Mouse (Mus musculus) cortical plate, adult 2 months (tissue): Measurements from ENCODE around the gene Hspb9. TPM values are rescaled to one million over a fixed set of nuclear protein-coding genes. Genes with fewer than 3 reads are reported as not detected.

Source experiments
- H3K27ac ChIP-seq: fragments of 200-500 bp; 2 replicates; pipeline ENCODE4 v1.5.1; 2012; ENCODE audit warnings: low read length, control low read depth, inconsistent platforms; ENCODE audit not compliant: insufficient read depth
- H3K4me1 ChIP-seq: fragments of 200-500 bp; 2 replicates; pipeline ENCODE4 v1.6.1; 2011; ENCODE audit warnings: low read length; ENCODE audit not compliant: control insufficient read depth, insufficient read depth
- H3K4me3 ChIP-seq: fragments of 200-500 bp; 2 replicates; pipeline ENCODE4 v1.5.1; 2011; ENCODE audit warnings: mild to moderate bottlenecking, low read length, control low read depth; ENCODE audit not compliant: insufficient read depth
- CTCF ChIP-seq: fragments of 200-500 bp; IDR thresholded peaks from 2 replicates; pipeline ENCODE4 v1.5.1; 2011; ENCODE audit warnings: mild to moderate bottlenecking, control low read depth, low read length; ENCODE audit not compliant: insufficient read depth; ENCODE audit errors: extremely low read depth
- POLR2A ChIP-seq: fragments of 200-500 bp; IDR thresholded peaks from 2 replicates; pipeline ENCODE4 v1.6.1; 2011; ENCODE audit warnings: mild to moderate bottlenecking, low read length, control low read depth; ENCODE audit not compliant: insufficient read depth; ENCODE audit errors: extremely low read depth
- polyA plus RNA-seq: library from polyadenylated mRNA; depleted of rRNA; stranded (reverse); fragments of >200 nt; gene quantifications from 2 replicates; pipeline ENCODE4 v1.2.3, GENCODE M21; 2012; rRNA removed

Hspb9 gene
- 0.19 TPM in 1 of 2 replicates, not detected in the other for polyA plus RNA-seq

DNA sequence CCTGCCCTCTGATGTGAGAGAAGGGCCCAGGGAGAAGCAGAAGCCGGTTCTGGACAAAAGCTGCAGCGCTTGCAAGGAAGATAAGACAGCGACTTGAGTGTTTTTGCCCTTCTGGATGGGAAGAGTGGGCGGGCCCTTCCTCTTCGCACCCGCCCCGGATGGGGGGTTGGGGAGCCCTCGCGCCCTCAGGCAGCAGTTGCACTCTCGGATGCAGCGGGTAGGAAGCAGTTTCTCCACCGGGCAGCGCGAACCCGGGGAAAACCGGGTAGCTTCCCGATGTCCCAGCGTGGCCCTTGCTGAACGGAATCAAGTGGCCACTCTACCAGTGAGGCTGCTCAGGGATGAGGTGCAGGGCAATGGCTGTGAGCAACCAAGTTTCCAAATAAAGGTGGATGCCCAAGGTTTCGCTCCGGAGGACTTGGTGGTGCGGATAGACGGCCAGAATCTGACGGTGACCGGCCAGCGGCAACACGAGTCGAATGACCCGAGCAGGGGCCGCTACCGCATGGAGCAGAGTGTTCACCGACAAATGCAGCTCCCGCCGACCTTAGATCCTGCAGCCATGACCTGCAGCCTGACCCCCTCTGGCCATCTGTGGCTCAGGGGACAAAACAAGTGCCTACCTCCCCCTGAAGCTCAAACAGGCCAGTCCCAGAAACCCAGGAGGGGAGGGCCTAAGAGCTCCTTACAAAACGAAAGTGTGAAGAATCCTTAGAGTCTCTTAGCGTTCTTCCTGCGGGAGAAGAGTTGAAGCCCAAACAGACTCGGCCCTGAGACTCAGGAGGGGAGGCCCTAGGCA is at the start of gene Hspb9:
Hspb9 (plus strand) TSS at position 116 of the 799 bp plus-strand sequence.
- Histone ChIP-seq H3K27ac (peak within 1 kb of the TSS; percentile 27; the same call in 1 of the 2 replicates), H3K4me1 (peaks cover 7% of the 10 kb centered on the region), H3K4me3 (peak within 1 kb of the TSS; percentile 1; the same call in 1 of the 2 replicates)
- TF ChIP-seq CTCF (no peak), POLR2A (peak; percentile 37; the same call in 1 of the 2 replicates)

DNA sequence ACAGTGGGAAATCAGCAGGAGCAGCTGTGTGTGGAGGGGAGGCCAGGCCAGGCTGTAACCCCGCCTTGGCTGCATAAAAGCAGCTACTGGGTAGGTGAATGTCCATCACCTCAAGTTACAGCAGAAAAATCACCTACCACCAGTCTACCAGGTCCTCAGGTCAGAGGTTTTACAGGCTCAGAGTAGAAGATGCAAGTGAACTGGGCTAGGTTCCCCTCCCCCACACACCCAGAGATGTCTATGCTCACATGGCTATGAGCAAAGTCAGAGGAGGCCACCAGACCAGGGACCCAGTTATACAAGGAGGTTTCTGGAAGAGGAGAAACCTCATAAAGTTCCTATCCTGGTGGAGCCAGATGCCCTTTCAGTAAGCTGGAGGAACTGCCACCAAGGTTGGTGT is 42.6 kb upstream of the Hspb9 start:
- TF ChIP-seq POLR2A (no peak), CTCF (no peak)
- Histone ChIP-seq H3K4me1 (no peaks in the 10 kb centered on the region), H3K27ac (no peak overlapping the region), H3K4me3 (no peak overlapping the region)

DNA sequence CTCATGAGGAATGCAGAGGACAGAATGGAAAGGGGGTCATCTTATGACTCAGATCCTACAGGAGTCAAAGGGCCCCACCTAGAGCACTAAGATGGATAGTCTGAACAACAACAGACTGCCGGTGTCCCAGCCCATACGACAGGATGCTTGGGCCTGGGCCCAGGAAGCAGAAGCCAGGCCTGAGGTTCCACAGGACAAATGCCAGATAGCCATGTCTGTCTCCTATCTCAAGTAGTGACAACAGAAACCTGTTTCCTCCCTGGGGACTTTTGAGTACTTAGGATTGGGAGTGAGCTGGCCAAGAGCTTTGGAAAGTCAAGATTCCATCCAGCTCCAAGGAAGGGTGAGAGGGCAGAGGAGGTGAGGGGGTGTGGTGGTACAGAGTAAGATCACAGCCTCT is 41.7 kb upstream of the Hspb9 start:
- no peaks in the 10 kb centered on the region for H3K4me1 ChIP-seq
- no peak overlapping the region for H3K27ac ChIP-seq
- H3K4me3 ChIP-seq = no peak overlapping the region
- TF ChIP-seq CTCF (no peak), POLR2A (no peak)

DNA sequence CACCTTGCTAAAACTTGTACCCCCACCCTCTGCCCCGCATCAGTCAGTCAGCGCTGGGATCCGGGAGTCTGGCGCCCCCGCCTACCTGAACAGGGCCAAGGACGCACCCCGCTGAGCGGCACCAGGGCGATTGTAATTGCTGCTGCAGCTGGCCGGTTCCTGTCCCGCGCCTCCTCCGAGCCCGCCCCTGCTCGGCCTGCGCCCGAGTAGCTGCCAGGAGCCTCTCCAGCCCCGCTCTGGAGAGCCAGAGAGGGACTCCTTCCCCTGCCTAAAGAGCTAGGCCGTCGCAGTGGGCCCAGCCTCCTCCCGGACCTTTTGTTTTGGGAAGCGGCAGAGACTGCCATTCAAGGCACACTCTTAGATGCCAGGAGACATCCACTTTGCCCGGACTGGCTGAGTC is 40.5 kb upstream of the Hspb9 start:
- Histone ChIP-seq H3K4me3 (no peak overlapping the region), H3K4me1 (no peaks in the 10 kb centered on the region), H3K27ac (no peak overlapping the region)
- no peak for TF ChIP-seq CTCF
- TF ChIP-seq POLR2A = no peak

DNA sequence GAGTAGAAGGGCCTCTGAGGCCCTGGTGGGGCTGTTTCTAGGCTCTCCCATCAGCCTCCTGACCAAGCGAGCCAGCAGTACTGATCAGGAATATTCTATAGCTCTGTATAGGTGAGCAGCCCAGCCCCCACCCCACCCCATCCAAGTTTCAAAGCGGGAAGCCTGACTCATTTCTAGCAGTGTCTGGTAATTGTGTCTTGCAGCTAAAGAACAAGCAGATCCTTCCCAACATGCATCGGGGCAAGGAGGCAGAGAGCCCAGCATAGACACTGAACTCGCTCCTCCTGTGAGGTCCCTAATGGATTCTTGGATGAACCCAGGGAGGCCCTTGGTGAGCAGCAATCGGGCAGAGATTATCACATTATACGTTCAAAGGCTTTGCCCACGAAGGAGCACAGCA is 35.8 kb upstream of the Hspb9 start:
- TF ChIP-seq CTCF (no peak), POLR2A (no peak)
- Histone ChIP-seq H3K27ac (no peak overlapping the region), H3K4me1 (no peaks in the 10 kb centered on the region), H3K4me3 (no peak overlapping the region)

DNA sequence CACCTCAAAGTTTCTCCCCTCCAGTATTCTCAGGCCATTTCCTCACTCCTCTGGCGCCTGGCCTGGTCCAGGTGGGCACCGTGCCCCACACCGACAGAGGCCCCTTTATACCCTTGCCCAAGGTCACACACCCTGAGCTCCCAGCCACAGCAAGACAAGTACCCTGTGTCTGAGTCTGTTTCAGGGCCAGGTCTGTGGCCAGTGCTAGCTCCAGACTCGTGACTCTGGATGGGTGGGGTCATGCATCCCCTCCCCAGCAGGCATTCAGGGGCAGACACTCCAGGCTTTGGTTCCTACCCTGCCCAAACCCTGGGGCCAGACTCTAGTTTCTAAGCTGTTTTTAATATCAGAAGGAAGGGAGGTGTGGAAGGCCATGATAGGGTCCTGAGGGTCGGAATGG is 31.8 kb upstream of the Hspb9 start:
- TF ChIP-seq POLR2A (no peak), CTCF (no peak)
- H3K27ac ChIP-seq = no peak overlapping the region
- H3K4me3 ChIP-seq = no peak overlapping the region
- no peaks in the 10 kb centered on the region for H3K4me1 ChIP-seq

DNA sequence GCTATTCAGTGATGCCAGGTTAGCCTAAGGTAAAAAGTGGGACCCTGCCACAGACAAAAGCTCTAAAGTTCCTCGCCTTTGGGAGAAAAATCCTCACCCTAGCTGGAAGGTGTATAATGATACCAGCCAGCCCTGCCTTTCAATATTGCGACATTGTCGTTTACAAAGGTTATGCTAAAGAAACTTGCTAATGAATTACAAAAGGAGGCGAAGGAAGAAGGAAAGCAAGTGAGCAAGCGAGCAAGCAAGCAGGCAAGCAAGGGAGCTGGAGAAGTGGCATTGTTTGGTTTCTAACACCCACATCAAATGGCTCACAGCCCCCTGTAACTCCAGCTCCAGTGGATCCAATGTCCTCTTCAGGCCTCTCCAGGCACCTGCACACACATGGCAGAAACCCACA is 31.1 kb upstream of the Hspb9 start:
- no peak overlapping the region for H3K4me3 ChIP-seq
- TF ChIP-seq POLR2A (no peak), CTCF (no peak)
- no peaks in the 10 kb centered on the region for H3K4me1 ChIP-seq
- H3K27ac ChIP-seq = no peak overlapping the region

DNA sequence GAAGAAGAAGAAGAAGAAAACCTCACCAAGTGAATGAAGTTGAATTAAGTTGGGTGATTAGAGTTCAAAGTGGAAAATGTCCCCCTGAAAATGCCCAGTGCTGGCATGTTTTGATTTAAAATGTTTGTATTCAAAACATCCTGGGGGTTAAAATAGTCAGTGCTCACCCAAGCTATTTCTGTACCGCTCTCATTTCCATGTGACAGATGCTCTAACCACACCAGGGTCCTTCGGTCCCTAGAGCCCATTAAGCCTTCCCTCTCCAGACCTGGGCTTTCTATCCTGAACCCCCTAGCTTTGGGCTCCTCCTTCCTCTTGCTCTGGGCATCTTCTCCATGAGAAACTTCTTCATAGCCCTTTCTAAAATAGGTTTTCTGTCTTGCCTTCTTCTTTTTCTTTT is 29.6 kb upstream of the Hspb9 start:
- no peak for TF ChIP-seq CTCF
- Histone ChIP-seq H3K4me3 (no peak overlapping the region), H3K27ac (no peak overlapping the region), H3K4me1 (no peaks in the 10 kb centered on the region)

DNA sequence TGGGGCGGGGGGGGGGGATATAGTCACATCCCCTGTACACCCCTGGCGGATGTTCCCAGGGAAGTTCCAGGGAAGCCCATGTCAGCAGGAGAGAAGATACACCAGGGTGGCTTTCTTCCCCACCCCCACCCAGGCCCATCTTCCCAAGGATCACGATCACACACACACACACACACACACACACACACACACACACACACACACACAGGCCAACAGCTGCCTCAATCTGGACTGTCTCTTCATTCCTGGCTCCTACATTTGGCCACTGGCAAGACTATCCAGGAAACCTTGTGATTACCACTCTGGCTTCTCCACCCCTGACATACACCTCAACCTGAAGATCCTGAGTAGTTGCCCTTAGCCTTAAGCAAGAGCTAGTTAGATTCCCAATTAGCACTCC is 28.3 kb upstream of the Hspb9 start:
- no peak overlapping the region for H3K27ac ChIP-seq
- no peak overlapping the region for H3K4me3 ChIP-seq
- no peak for TF ChIP-seq POLR2A
- TF ChIP-seq CTCF = no peak
- H3K4me1 ChIP-seq = no peaks in the 10 kb centered on the region

DNA sequence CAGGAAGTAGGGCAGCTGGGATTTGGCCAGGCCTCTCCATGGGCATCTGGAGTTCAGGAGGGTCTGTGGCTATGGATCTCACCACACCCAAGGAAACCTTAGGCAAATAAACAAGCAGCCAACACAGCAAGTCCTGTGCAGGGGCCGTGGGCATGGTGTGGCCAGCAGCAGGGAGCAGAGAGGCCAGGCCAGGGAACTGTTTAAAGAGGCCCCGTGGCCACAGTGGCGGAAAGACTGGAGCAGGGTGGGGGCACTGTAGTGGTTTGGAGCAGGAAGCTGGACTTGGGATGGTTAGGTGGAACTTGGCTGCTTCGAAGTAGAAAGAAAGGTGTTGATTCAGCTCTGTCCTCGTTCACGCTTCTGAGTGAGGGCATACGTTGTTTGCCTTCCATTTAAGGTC is 26.4 kb upstream of the Hspb9 start:
- Histone ChIP-seq H3K27ac (no peak overlapping the region), H3K4me1 (no peaks in the 10 kb centered on the region), H3K4me3 (no peak overlapping the region)
- TF ChIP-seq CTCF (no peak), POLR2A (no peak)

DNA sequence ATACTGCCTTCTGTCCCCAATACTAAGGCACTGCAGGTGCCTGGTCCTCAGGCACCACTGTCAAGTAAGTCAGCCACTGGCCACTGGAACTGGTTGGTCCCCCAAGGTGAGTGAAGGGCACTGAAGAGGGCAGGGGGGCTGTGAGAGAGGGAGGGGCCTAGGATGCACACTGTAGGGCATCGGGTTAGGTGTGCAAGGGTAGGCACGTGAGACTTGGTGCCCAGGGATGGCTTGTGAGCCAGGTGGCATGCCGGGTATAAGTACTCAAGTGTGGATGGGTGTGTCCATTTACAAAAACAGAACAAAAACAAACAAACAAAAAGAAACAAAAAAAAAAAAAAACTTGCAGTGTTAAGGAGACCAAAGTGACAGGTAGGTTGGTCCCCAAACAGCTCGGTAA is 25.2 kb upstream of the Hspb9 start:
- TF ChIP-seq POLR2A (no peak), CTCF (no peak)
- H3K4me3 ChIP-seq = no peak overlapping the region

DNA sequence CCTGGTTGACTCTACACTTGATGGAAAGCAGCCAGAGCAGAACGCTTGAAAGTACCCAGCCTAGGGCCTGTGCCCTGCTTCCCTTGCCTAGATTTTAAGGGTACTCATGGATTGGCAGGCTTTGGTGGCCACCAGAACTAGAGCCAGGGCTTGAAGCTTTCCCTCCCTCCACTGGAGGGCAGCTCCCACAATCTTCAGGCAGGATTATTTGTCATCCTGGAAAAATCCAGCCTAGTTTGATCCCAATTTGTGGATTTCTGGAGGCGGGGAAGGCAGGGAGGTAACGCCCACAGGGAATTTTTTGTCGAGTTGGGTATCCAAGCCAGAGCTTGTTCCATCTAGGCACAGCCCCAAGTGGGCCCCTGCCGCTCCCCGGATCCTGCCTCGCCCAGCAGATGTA is 23.3 kb upstream of the Hspb9 start:
- H3K4me3 ChIP-seq = no peak overlapping the region
- H3K4me1 ChIP-seq = no peaks in the 10 kb centered on the region
- no peak overlapping the region for H3K27ac ChIP-seq
- TF ChIP-seq CTCF (no peak), POLR2A (no peak)

More for the DNA sequence above, 25.2 kb upstream of the Hspb9 start:
- no peaks in the 10 kb centered on the region for H3K4me1 ChIP-seq
- no peak overlapping the region for H3K27ac ChIP-seq
